Mouse (Mus musculus): ENCODE measurements around the gene Cadps2. TPM values are rescaled to one million over a fixed set of nuclear protein-coding genes. Genes with fewer than 3 reads are reported as not detected.

The Cadps2 gene
- polyA plus RNA-seq, 2 experiments: 0.05 to 0.07 TPM

GRCm38 (mm10) chr6:23522556-23522955 is 316.7 kb downstream of the Cadps2 start:
- H3K36me3 ChIP-seq (replicated peaks; ENCODE audit: control insufficient read depth, insufficient read depth, low read depth): no peaks in the 10 kb centered on the region
- H3K9me3 ChIP-seq (ENCODE audit: control insufficient read depth, low read length): no peaks in the 10 kb centered on the region
- H3K27ac ChIP-seq: no peak overlapping the region
- no peak overlapping the region for H3K4me2 ChIP-seq (ENCODE audit: low read depth)
- DNase-seq (ENCODE audit: low read depth in 3 of 3, low spot score in 3 of 3) (no peak), ATAC-seq (ENCODE audit: insufficient read depth) (no peak)
- TF ChIP-seq EP300 (IDR thresholded peaks at IDR 0.05; ENCODE audit: low read depth) (no peak), CTCF (IDR thresholded peaks at IDR 0.05; ENCODE audit: low read depth) (no peak)
- H3K9ac ChIP-seq (replicated peaks): no peak overlapping the region
- whole genome bisulfite sequencing (ENCODE audit: insufficient replicate concordance): 73% methylated on average over 5 of the region's 5 CpGs
- H3K4me1 ChIP-seq (replicated peaks; ENCODE audit: control insufficient read depth in 2 of 2, insufficient read depth in 2 of 2, low read length in 1 of 2): no peaks in the 10 kb centered on the region
- no peak overlapping the region for H3K4me3 ChIP-seq (ENCODE audit: insufficient read depth in 1 of 2, low read depth in 2 of 2, low read length in 2 of 2)
- H3K27me3 ChIP-seq (ENCODE audit: control insufficient read depth, insufficient read depth, low read length): no peaks in the 10 kb centered on the region

GRCm38 (mm10) chr6:23498611-23499010 is 340.6 kb downstream of the Cadps2 start:
- DNase-seq (ENCODE audit: low read depth in 3 of 3, low spot score in 3 of 3) (no peak), ATAC-seq (ENCODE audit: insufficient read depth) (no peak)
- TF ChIP-seq CTCF (IDR thresholded peaks at IDR 0.05; ENCODE audit: low read depth): no peak
- TF ChIP-seq EP300 (IDR thresholded peaks at IDR 0.05; ENCODE audit: low read depth): no peak
- Histone ChIP-seq H3K4me2 (ENCODE audit: low read depth) (no peak overlapping the region), H3K27me3 (ENCODE audit: control insufficient read depth, insufficient read depth, low read length) (no peaks in the 10 kb centered on the region), H3K4me3 (ENCODE audit: insufficient read depth in 1 of 2, low read depth in 2 of 2, low read length in 2 of 2) (no peak overlapping the region), H3K9me3 (ENCODE audit: control insufficient read depth, low read length) (no peaks in the 10 kb centered on the region), H3K9ac (replicated peaks) (no peak overlapping the region), H3K36me3 (replicated peaks; ENCODE audit: control insufficient read depth, insufficient read depth, low read depth) (no peaks in the 10 kb centered on the region), H3K27ac (no peak overlapping the region), H3K4me1 (replicated peaks; ENCODE audit: control insufficient read depth in 2 of 2, insufficient read depth in 2 of 2, low read length in 1 of 2) (no peaks in the 10 kb centered on the region)
- 45% methylated on average over 5 of the region's 5 CpGs for WGBS (ENCODE audit: insufficient replicate concordance)

GRCm38 (mm10) chr6:23491804-23492203 is 347.4 kb downstream of the Cadps2 start:
- no peak; the same call in 1 of the 2 replicates for TF ChIP-seq CTCF (IDR thresholded peaks at IDR 0.05; ENCODE audit: low read depth)
- TF ChIP-seq EP300 (IDR thresholded peaks at IDR 0.05; ENCODE audit: low read depth): no peak
- no peaks in the 10 kb centered on the region for H3K27me3 ChIP-seq (ENCODE audit: control insufficient read depth, insufficient read depth, low read length)
- H3K4me3 ChIP-seq (ENCODE audit: insufficient read depth in 1 of 2, low read depth in 2 of 2, low read length in 2 of 2): no peak overlapping the region
- no peaks in the 10 kb centered on the region for H3K36me3 ChIP-seq (replicated peaks; ENCODE audit: control insufficient read depth, insufficient read depth, low read depth)
- ATAC-seq (ENCODE audit: insufficient read depth): no peak
- WGBS (ENCODE audit: insufficient replicate concordance): 37% methylated on average over 7 of the region's 7 CpGs
- no peak for DNase-seq (ENCODE audit: low read depth in 3 of 3, low spot score in 3 of 3)
- H3K4me2 ChIP-seq (ENCODE audit: low read depth): no peak overlapping the region
- H3K27ac ChIP-seq: no peak overlapping the region
- no peak overlapping the region for H3K9ac ChIP-seq (replicated peaks)
- H3K9me3 ChIP-seq (ENCODE audit: control insufficient read depth, low read length): no peaks in the 10 kb centered on the region
- no peaks in the 10 kb centered on the region for H3K4me1 ChIP-seq (replicated peaks; ENCODE audit: control insufficient read depth in 2 of 2, insufficient read depth in 2 of 2, low read length in 1 of 2)

DNA sequence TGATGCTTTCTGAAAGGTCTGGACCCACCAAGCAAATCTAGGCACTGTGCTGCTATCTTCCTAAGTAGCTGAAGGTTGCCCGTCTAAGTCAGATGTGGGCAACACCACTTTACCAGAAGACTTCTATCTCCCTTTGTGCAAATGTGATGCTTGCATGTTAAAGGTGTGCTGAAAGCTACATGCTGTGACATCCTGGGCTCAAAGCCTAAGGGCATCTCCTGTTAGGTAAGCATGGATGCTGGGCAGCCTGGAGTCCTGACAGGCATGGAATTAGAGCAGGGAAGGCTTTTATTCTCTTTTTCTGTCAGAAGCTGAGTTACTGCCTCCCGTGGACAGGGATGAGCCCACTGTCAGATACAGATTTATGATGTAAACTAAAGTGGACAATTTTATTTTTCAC is 348.8 kb downstream of the Cadps2 start:
- Histone ChIP-seq H3K4me3 (ENCODE audit: insufficient read depth in 1 of 2, low read depth in 2 of 2, low read length in 2 of 2) (no peak overlapping the region), H3K4me2 (ENCODE audit: low read depth) (no peak overlapping the region), H3K4me1 (replicated peaks; ENCODE audit: control insufficient read depth in 2 of 2, insufficient read depth in 2 of 2, low read length in 1 of 2) (no peaks in the 10 kb centered on the region), H3K27me3 (ENCODE audit: control insufficient read depth, insufficient read depth, low read length) (no peaks in the 10 kb centered on the region), H3K9me3 (ENCODE audit: control insufficient read depth, low read length) (no peaks in the 10 kb centered on the region), H3K9ac (replicated peaks) (no peak overlapping the region), H3K27ac (no peak overlapping the region), H3K36me3 (replicated peaks; ENCODE audit: control insufficient read depth, insufficient read depth, low read depth) (no peaks in the 10 kb centered on the region)
- WGBS (ENCODE audit: insufficient replicate concordance): 56% methylated on average over 2 of the region's 2 CpGs
- no peak for DNase-seq (ENCODE audit: low read depth in 3 of 3, low spot score in 3 of 3)
- TF ChIP-seq CTCF (IDR thresholded peaks at IDR 0.05; ENCODE audit: low read depth) (no peak), EP300 (IDR thresholded peaks at IDR 0.05; ENCODE audit: low read depth) (no peak)
- ATAC-seq (ENCODE audit: insufficient read depth): no peak

DNA sequence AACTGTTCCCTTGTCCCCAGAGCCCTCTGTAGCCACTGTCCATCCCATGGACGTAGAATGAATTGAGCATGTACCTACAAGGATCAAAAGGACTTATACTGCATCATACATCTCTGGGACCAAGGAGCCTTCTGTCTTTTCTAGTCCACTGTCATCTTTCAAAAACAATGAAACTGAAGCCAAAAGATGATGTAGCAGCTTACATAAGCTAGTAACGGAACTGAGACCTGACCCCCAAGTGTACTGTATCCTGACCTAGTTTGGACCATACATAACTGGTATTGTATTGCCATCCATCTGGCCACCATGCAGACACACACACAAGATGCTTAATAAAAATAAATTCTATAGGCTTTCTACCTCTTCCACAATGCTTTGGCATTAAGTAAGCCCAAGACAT is 350.2 kb downstream of the Cadps2 start:
- TF ChIP-seq EP300 (IDR thresholded peaks at IDR 0.05; ENCODE audit: low read depth) (no peak), CTCF (IDR thresholded peaks at IDR 0.05; ENCODE audit: low read depth) (no peak)
- H3K4me2 ChIP-seq (ENCODE audit: low read depth): no peak overlapping the region
- no peaks in the 10 kb centered on the region for H3K4me1 ChIP-seq (replicated peaks; ENCODE audit: control insufficient read depth in 2 of 2, insufficient read depth in 2 of 2, low read length in 1 of 2)
- no peak overlapping the region for H3K4me3 ChIP-seq (ENCODE audit: insufficient read depth in 1 of 2, low read depth in 2 of 2, low read length in 2 of 2)
- no peaks in the 10 kb centered on the region for H3K27me3 ChIP-seq (ENCODE audit: control insufficient read depth, insufficient read depth, low read length)
- WGBS (ENCODE audit: insufficient replicate concordance): 58% methylated on average over 2 of the region's 2 CpGs
- no peaks in the 10 kb centered on the region for H3K36me3 ChIP-seq (replicated peaks; ENCODE audit: control insufficient read depth, insufficient read depth, low read depth)
- no peaks in the 10 kb centered on the region for H3K9me3 ChIP-seq (ENCODE audit: control insufficient read depth, low read length)
- ATAC-seq (ENCODE audit: insufficient read depth) (no peak), DNase-seq (ENCODE audit: low read depth in 3 of 3, low spot score in 3 of 3) (no peak)
- H3K9ac ChIP-seq (replicated peaks): no peak overlapping the region
- H3K27ac ChIP-seq: no peak overlapping the region
